Mouse (Mus musculus) gastrocnemius, adult 18-20 months (tissue): ENCODE results near the gene Tacc3. TPM values are rescaled to one million over a fixed set of nuclear protein-coding genes. Genes with fewer than 3 reads are reported as not detected.

Source experiments
- DNase-seq: peaks from one replicate; pipeline ENCODE4 v3.0.0; 2021; ENCODE audit warnings: low spot score
- long read RNA-seq, 2 experiments: library from polyadenylated mRNA; stranded (forward); transcript quantifications; one replicate each; pipeline ENCODE4 v2.0.0; 2021
- total RNA-seq, 2 experiments: library from RNA; stranded (reverse); gene quantifications; 2 replicates each; pipeline ENCODE4 v1.2.3; 2021

The Tacc3 gene
- 1 to 10 TPM; 1.3 to 1.7 TPM for total RNA-seq
- long read RNA-seq, experiment 1, partial matches to known transcripts, result 1 of 3 reads
- long read RNA-seq, experiment 1, other reads (novel, unspliced or antisense), result 2 of 3 reads
- long read RNA-seq, experiment 2, result 0 reads

GRCm38 (mm10) chr5:33657787-33658663 is at the start of gene Tacc3, which contains the start of gene Tmem129:
Tacc3 (plus strand) TSS chr5:33658128.
Tmem129 (minus strand) TSS chr5:33658416.
- DNase-seq, result peak; percentile 98

- DNase-seq, result no peak
Measured at GRCm38 (mm10) chr5:33609226-33609625, 48.7 kb upstream of the Tacc3 start.

- no peak for DNase-seq
Measured at GRCm38 (mm10) chr5:33611795-33612194, 46.1 kb upstream of the Tacc3 start.

- DNase-seq, result no peak
Measured at GRCm38 (mm10) chr5:33614391-33614790, 43.5 kb upstream of the Tacc3 start.

GRCm38 (mm10) chr5:33622671-33623070 is 35.3 kb upstream of the Tacc3 start:
- no peak for DNase-seq

- DNase-seq, result no peak
Measured at GRCm38 (mm10) chr5:33623766-33624165, 34.2 kb upstream of the Tacc3 start.

- no peak for DNase-seq
Measured at GRCm38 (mm10) chr5:33627968-33628367, 30.0 kb upstream of the Tacc3 start.

- peak; percentile 65 for DNase-seq
Measured at GRCm38 (mm10) chr5:33628820-33629300, 29.1 kb upstream of the Tacc3 start.

GRCm38 (mm10) chr5:33629301-33629987 is 28.5 kb upstream of the Tacc3 start, which contains the start of the genes Fam53a and Gm9903:
Fam53a (minus strand) TSS chr5:33629635.
Gm9903 (plus strand) TSS chr5:33629925.
- peak; percentile 100 for DNase-seq

GRCm38 (mm10) chr5:33630061-33630460 is 27.9 kb upstream of the Tacc3 start:
- DNase-seq, result peak; percentile 64

- DNase-seq, result peak; percentile 78
Measured at GRCm38 (mm10) chr5:33630615-33631014, 27.3 kb upstream of the Tacc3 start.

GRCm38 (mm10) chr5:33632526-33632925 is 25.4 kb upstream of the Tacc3 start:
- DNase-seq, result peak; percentile 52

- no peak for DNase-seq
Measured at GRCm38 (mm10) chr5:33635361-33635760, 22.6 kb upstream of the Tacc3 start.

GRCm38 (mm10) chr5:33637606-33638350 is 20.1 kb upstream of the Tacc3 start:
- no peak for DNase-seq

GRCm38 (mm10) chr5:33638826-33639225 is 19.1 kb upstream of the Tacc3 start:
- no peak for DNase-seq

- peak; percentile 47 for DNase-seq
Measured at GRCm38 (mm10) chr5:33640652-33641051, 17.3 kb upstream of the Tacc3 start.

GRCm38 (mm10) chr5:33651017-33651416 is 6.9 kb upstream of the Tacc3 start:
- no peak for DNase-seq

GRCm38 (mm10) chr5:33651541-33651920 is 6.4 kb upstream of the Tacc3 start:
- DNase-seq, result no peak

GRCm38 (mm10) chr5:33651921-33652782 is 5.8 kb upstream of the Tacc3 start, which contains the start of gene Slbp:
Slbp (minus strand) TSS chr5:33652574.
- DNase-seq, result peak; percentile 95

GRCm38 (mm10) chr5:33652783-33653173 is 5.2 kb upstream of the Tacc3 start:
- no peak for DNase-seq
